Mouse (Mus musculus) retina, embryonic 14.5 days (tissue): ENCODE results near the gene Trpc4ap.

ENCODE experiments used
- DNase-seq: peaks from one replicate; pipeline ENCODE4 v3.0.0-alpha.2; 2015; ENCODE audit warnings: low spot score

Trpc4ap gene

GRCm38 (mm10) chr2:155640656-155641055, 51.5 kb downstream of the Trpc4ap start:
- no peak for DNase-seq

DNA sequence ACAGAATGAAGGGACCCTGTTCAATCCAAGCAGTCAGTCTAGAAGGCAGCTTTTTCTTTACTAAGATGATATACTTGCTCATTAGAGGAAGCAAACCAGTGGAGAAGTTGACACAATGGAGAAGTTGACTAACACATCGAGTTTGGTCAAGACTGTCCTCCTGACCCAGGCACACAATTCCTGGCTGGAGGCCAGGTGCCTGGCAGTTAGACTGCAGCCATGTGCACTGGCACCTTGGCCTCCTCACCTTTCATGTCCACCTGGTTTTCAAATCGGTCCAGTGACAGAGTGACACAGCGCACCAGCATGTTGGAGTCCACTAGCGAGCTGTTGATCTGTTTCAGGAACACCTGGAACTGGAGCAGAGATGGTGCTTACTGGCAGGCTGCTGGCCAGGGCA, 54.8 kb downstream of the Trpc4ap start:
- no peak for DNase-seq

DNA sequence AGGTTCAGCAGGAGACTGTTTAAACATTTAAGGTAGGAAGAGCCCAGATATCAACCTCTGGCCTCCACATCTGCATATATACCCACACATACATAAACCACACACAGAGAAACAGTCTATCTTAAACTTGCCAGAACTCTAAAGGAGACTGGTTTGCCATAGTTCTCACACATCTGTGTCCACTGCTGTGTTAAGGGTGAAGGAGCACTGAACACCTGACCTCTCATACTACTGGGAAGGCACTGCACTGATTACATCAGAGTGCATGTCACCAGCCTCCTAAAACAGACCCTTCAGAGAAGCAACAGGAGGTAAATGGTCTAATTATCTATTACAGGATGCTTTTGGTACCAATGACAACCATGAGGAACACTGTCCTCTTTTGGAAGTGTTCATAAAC, 55.3 kb downstream of the Trpc4ap start:
- no peak for DNase-seq

GRCm38 (mm10) chr2:155635961-155636360, 56.2 kb downstream of the Trpc4ap start:
- no peak for DNase-seq

- DNase-seq: no peak
Measured at GRCm38 (mm10) chr2:155634562-155634961, 57.6 kb downstream of the Trpc4ap start.

DNA sequence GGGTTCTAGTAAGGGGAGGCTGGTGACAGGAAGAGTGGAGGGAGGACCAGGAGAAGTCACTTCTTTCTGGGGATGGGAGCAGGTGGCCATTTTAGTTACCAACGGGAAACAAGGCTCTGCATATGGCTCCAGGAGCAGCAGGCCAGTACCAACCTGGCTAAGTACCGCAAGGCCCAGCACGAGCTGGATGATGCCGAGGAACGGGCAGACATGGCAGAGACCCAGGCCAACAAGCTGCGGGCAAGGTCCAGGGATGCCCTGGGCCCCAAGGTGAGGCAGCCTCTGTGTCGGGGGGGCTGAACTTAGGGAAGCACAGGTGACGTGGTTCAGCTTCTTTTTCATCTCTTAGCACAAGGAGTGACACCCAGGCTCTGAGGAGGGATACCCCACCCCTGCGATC, 58.5 kb downstream of the Trpc4ap start:
- no peak for DNase-seq

DNA sequence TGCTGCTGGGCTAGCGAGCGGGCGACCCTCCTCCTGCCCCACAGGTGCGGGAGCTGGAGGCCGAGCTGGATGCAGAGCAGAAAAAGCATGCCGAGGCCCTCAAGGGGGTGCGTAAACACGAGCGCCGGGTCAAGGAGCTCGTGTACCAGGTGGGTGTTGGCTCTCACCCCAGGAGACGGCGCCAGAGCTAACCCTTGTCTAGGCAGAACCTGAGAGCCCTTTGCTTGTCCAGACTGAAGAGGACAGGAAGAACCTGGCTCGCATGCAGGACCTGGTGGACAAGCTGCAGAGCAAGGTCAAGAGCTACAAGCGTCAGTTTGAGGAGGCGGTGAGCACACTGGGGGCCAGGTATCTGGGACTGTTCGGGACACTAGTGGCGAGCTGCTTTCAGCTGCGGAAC, 59.1 kb downstream of the Trpc4ap start:
- no peak for DNase-seq

GRCm38 (mm10) chr2:155632138-155632936, 59.8 kb downstream of the Trpc4ap start:
- DNase-seq: no peak

GRCm38 (mm10) chr2:155630590-155631416, 61.4 kb downstream of the Trpc4ap start:
- peak; percentile 65 for DNase-seq

GRCm38 (mm10) chr2:155630153-155630552, 62.0 kb downstream of the Trpc4ap start:
- peak; percentile 30 for DNase-seq

DNA sequence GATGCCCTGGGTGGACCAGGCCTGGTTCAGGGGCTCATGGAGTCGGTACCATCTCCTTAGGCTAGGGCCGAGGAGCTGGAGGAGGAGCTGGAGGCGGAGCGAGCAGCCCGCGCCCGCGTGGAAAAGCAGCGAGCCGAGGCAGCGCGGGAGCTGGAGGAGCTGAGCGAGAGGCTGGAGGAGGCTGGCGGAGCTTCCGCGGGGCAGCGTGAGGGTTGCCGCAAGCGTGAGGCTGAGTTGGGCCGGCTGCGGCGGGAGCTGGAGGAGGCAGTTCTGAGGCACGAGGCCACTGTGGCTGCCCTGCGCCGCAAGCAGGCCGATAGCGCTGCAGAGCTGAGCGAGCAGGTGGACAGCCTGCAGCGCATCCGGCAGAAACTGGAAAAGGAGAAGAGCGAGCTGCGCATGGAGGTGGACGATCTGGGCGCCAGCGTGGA, 62.9 kb downstream of the Trpc4ap start:
- DNase-seq: peak; percentile 74

DNA sequence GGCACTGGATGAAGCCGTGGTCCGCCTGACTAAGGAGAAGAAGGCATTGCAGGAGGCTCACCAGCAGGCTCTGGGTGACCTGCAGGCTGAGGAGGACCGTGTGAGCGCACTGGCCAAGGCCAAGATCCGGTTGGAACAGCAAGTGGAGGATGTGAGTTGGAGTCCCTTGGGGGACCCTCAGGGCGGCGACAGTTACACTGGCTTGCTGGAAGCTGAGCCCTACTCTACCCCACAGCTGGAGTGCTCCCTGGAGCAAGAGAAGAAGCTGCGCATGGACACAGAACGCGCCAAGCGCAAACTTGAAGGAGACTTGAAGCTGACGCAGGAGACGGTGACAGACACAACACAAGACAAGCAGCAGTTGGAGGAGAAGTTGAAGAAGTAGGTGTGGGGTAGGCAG, 63.7 kb downstream of the Trpc4ap start:
- no peak for DNase-seq

DNA sequence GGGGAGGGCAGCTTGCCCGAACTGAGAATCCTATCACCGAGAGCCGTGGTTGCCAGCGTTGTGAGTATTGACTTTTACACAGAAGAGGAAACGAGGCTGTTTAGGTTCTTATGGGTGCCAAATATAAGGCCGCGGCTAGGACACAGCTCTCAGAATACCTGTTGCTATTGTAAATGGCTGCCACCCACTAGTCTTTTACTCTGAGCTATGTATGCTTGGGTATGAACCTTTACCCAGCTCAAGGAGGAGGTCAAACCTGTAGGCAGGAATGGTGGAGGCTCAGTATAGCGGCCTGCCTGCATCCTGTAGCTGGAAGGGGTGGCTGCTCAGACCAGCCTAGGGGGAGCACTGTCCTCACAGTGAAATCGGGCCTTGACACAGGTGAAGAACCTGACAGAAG, 64.1 kb downstream of the Trpc4ap start:
- DNase-seq: no peak

DNA sequence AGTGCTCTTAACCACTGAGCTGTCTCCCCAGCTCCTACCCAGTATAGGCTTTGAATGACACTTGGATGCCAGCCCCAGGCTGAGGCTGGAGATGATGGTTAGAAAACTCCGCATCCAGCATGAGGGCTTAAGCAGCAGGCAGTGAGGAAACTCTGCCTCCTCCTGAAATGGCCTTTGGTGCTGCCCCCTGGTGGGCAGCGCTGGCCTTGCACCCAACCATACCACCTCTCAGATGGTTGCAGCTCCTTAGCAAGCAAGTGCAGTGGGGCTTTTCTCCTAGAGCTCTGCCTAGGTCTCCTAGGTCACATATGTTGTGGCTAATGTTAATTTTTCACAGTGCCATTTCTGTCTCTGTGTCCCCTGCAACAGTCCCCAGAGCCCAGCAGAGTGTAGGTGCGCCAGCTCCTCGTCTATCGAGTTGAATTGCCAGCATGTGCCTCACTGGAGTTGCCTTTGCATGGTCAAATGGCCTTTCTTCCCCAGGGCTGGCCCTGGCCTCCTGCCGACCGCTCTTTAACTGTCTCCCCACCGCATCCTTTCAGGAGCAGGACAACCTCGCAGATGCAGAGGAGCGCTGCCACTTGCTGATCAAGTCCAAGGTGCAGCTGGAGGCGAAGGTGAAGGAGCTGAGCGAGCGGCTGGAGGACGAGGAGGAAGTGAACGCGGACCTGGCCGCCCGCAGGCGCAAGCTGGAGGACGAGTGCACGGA, 65.0 kb downstream of the Trpc4ap start:
- peak; percentile 87 for DNase-seq

- DNase-seq: no peak
Measured at GRCm38 (mm10) chr2:155626277-155626676, 65.9 kb downstream of the Trpc4ap start.

- DNase-seq: peak; percentile 55
Measured at GRCm38 (mm10) chr2:155624730-155625129, 67.5 kb downstream of the Trpc4ap start.

- no peak for DNase-seq
Measured at GRCm38 (mm10) chr2:155623996-155624395, 68.2 kb downstream of the Trpc4ap start.

DNA sequence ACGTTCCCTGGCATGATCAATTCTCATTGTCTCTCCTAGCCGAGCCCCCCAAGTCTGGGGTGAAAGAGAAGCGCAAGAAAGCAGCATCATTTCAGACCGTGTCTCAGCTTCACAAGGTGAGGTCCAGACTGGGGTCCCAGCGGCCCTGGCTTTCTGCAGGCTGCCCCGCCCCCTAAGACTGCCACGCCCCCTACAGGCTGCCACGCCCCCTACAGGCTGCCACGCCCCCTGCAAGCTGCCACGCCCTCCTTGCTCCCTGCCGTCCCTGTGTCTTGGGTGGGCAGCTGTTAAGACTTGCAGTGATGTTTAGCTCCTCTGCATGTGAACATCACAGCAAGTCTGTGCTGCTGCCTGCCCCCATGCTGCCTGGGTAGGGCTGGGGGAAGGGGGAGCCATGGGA, 69.6 kb downstream of the Trpc4ap start:
- DNase-seq: no peak

DNA sequence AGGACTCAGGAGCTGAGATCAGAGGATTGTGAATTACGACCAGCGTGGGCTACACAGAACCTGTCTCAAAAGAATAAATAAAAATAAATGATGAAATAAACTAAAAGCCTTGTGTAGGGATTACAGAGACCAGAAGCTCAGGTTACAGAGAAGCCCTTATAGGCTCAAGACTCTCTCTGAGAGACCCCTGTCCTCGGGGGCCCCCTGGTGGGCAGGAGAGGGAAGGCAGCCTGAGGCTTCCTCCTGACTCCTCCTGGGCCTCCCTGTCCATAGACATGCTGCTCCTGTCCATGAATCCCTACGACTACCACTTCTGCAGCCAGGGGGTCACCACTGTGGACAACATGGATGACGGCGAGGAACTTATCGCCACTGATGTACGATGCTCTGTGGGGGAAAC, 72.4 kb downstream of the Trpc4ap start:
- DNase-seq: peak; percentile 92

- no peak for DNase-seq
Measured at GRCm38 (mm10) chr2:155616971-155617370, 75.2 kb downstream of the Trpc4ap start.

DNA sequence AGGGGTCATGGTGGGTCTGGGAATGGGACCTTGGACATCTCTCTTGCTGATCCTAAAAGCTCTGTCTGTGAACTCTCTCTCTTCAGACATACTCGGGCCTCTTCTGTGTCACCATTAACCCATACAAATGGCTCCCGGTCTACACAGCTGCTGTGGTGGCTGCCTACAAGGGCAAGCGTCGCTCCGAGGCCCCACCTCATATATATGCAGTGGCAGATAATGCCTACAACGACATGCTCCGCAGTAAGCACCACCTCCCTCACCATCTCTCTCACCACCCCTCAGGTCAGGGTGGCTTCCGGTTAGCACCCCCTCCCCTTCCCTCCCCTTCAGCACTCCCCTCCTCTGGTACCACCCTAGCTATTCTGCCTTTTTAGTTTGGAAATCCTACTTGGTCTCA, 78.2 kb downstream of the Trpc4ap start:
- DNase-seq: no peak

DNA sequence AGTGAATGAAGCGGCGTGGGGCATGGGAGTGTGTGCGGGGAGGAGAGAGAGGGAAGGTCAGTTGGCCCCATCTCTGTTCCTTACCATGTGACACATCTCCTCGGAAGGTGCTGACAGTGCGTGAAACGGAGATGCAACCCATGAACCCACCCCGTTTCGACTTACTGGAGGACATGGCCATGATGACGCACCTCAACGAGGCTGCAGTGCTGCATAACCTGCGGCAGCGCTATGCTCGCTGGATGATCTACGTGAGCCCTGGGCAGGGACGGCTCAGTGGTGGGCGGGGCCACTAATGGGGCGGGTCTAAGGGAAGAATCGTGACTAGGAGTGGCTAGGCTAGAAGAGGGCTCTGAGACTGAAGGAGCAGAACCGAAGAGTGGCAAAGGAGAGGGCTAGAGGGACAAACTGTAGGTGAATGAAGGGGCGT, 78.8 kb downstream of the Trpc4ap start:
- peak; percentile 68 for DNase-seq
